Mouse (Mus musculus) midbrain, embryonic 15.5 days (tissue): ENCODE results near the gene Gse1. TPM values are rescaled to one million over a fixed set of nuclear protein-coding genes. Genes with fewer than 3 reads are reported as not detected.
A peak's percentile ranks its signal among the peaks of the same experiment; 100 is the strongest.

ENCODE experiments used
- ATAC-seq: fragments of 200-750 bp; cut with Nextera tagmentation; replicated peaks from 2 replicates; pipeline ENCODE4 v1.8.0; 2017; ENCODE audit warnings: moderate TSS enrichment
- H3K27ac ChIP-seq: fragments of 300-500 bp; sonication (generic); 2 replicates; pipeline ENCODE4 v1.5.1; 2015; ENCODE audit warnings: mild to moderate bottlenecking, inconsistent platforms
- H3K27me3 ChIP-seq: fragments of 300-500 bp; sonication (generic); replicated peaks from 2 replicates; pipeline ENCODE4 v1.6.1; 2015; ENCODE audit warnings: inconsistent platforms
- H3K36me3 ChIP-seq: fragments of 300-500 bp; sonication (generic); replicated peaks from 2 replicates; pipeline ENCODE4 v1.6.1; 2015; ENCODE audit warnings: inconsistent platforms
- H3K4me1 ChIP-seq: fragments of 300-500 bp; sonication (generic); 2 replicates; pipeline ENCODE4 v1.6.1; 2015; ENCODE audit warnings: inconsistent platforms
- H3K4me2 ChIP-seq: fragments of 300-500 bp; sonication (generic); 2 replicates; pipeline ENCODE4 v1.6.1; 2015; ENCODE audit warnings: inconsistent platforms, mild to moderate bottlenecking, moderate library complexity
- H3K4me3 ChIP-seq: fragments of 300-500 bp; sonication (generic); 2 replicates; pipeline ENCODE4 v1.5.1; 2015; ENCODE audit warnings: mild to moderate bottlenecking, inconsistent platforms
- H3K9ac ChIP-seq: fragments of 300-500 bp; sonication (generic); 2 replicates; pipeline ENCODE4 v1.6.1; 2015; ENCODE audit warnings: mild to moderate bottlenecking, inconsistent platforms
- H3K9me3 ChIP-seq: fragments of 300-500 bp; sonication (generic); 2 replicates; pipeline ENCODE4 v1.6.1; 2016; ENCODE audit warnings: inconsistent platforms
- WGBS: fragments of 180-500 bp; shearing (Covaris S2); methylation state at CpG from one replicate; pipeline ENCODE4 v1.1.7; 2015; ENCODE audit warnings: mixed read lengths; 5-methylcytosine and 5-hydroxymethylcytosine counted together
- polyA plus RNA-seq: library from polyadenylated mRNA; unstranded; fragments of >200 nt; fragmentation: Nextera tagmentation; extraction: Ambion mirVana; gene quantifications from 2 replicates; pipeline ENCODE4 v1.2.1, GENCODE M21; 2015

The Gse1 gene
- polyA plus RNA-seq, 1 experiment from 2014 or later, result 21.2 TPM

DNA sequence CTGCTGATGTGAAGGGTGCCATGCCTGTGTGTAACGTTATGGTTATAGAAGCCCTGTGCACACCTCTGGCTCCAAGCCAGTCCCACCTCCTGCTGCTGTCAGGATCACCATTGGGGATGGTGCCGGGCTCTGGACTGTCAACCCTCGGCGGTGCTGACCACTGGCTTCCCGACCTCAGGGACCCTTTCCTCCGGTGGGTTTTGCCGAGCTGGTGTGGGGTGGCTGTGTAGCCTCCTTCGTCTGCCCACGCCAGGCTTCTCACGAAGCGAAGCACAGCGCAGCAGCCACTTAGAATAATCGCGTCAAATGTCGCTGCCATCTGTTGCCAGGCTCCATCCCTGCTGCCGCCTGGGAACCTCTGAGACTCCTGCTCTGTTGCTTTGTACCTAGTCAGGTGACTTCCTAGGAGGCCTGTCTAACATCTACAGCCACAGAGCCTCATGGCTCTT lies 320.1 kb downstream of the Gse1 start:
- peak overlapping the region; percentile 77 for H3K27ac ChIP-seq
- H3K27me3 ChIP-seq, result no peaks in the 10 kb centered on the region
- no peak for ATAC-seq
- no peaks in the 10 kb centered on the region for H3K9me3 ChIP-seq
- no peak overlapping the region for H3K9ac ChIP-seq
- no peaks in the 10 kb centered on the region for H3K36me3 ChIP-seq
- peaks cover 82% of the 10 kb centered on the region for H3K4me1 ChIP-seq
- H3K4me3 ChIP-seq, result no peak overlapping the region
- no peak overlapping the region for H3K4me2 ChIP-seq
- WGBS, result 24% methylated on average over 16 of the region's 16 CpGs

DNA sequence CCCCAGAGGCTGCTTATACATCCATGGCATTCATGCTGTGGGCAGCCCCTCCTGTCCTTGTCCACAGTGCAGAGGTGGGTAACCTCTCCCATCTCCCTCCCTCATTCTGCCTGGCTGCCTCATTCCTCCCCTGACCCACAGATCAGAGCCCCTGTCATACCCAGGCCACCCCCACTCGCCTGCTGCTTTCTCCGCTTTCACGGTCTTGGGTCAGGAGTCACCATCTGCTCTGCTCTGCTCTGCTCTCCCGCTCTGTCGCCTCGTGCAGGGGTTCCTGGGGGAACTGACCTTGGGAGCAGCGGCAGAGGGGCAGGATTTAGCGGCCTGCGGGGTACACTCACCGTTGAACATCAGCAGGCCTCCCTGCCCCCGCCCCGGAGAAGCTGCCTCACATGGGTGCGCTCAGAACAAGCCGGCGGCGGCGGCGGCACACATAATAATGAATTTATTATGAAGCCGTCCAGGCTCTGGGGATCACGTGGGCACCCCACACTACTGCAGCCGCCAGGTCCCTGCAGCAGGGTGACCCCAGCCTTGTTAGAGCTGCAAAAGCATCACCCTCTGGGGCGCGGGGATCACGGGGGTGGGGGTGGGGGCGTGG lies 321.2 kb downstream of the Gse1 start:
- H3K9ac ChIP-seq, result peak overlapping the region; percentile 1; the same call in 1 of the 2 replicates
- 2% methylated on average over 24 of the region's 25 CpGs for WGBS
- no peaks in the 10 kb centered on the region for H3K9me3 ChIP-seq
- no peaks in the 10 kb centered on the region for H3K27me3 ChIP-seq
- H3K4me3 ChIP-seq, result peak overlapping the region; percentile 17
- no peaks in the 10 kb centered on the region for H3K36me3 ChIP-seq
- peak overlapping the region; percentile 77 for H3K27ac ChIP-seq
- H3K4me2 ChIP-seq, result peak overlapping the region; percentile 48
- peaks cover 78% of the 10 kb centered on the region for H3K4me1 ChIP-seq
- peak; percentile 46 for ATAC-seq

DNA sequence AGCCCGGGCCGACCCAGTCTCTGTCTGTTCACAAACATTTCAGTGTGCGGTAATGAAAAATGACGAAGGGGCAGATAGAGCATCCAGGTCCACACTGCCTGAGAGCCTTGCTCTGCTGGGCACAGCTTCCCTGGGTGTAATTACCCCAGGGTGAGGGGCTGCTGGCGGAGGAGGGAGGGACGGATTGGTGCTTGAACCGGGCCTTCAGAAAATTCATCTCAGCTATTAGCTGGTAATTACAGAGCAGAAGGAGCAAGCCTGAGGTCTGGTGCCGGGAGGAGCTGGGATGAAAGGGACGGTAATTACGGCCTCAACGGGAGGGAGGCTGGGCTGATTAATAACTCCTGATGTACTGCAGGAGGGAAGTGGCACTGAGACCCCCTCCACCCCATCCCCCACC lies 321.7 kb downstream of the Gse1 start:
- peak; percentile 59 for ATAC-seq
- Histone ChIP-seq H3K27ac (peak overlapping the region; percentile 77), H3K9ac (peak overlapping the region; percentile 10; the same call in 1 of the 2 replicates), H3K4me3 (peak overlapping the region; percentile 17; the same call in 1 of the 2 replicates), H3K27me3 (no peaks in the 10 kb centered on the region), H3K9me3 (no peaks in the 10 kb centered on the region), H3K4me1 (peaks cover 79% of the 10 kb centered on the region), H3K4me2 (peak overlapping the region; percentile 48), H3K36me3 (no peaks in the 10 kb centered on the region)
- WGBS, result 12% methylated on average over 11 of the region's 11 CpGs

DNA sequence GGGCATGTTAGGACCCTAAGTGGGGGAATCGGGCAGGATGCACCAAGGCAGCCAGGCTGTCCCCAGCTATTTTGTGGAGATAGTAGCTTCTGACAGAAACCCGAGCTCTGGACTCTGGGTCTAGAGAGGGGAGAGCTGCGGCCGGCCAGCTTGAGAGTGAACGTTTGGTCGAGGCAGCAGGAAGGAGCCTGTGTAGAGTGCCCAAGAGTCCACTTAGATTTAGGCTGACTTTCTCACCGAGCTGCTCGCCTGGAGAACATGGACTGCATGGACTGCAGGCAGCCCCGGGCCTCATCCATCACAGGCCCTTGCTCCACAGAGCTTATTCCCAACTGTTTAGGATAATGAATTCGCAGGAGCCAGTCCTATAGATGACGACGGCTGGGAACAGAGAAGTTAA lies 322.2 kb downstream of the Gse1 start:
- H3K36me3 ChIP-seq, result no peaks in the 10 kb centered on the region
- peak overlapping the region; percentile 77 for H3K27ac ChIP-seq
- no peak for ATAC-seq
- no peaks in the 10 kb centered on the region for H3K9me3 ChIP-seq
- 17% methylated on average over 12 of the region's 12 CpGs for WGBS
- no peak overlapping the region for H3K4me3 ChIP-seq
- peak overlapping the region; percentile 10; the same call in 1 of the 2 replicates for H3K9ac ChIP-seq
- no peaks in the 10 kb centered on the region for H3K27me3 ChIP-seq
- H3K4me1 ChIP-seq, result peaks cover 83% of the 10 kb centered on the region
- peak overlapping the region; percentile 48 for H3K4me2 ChIP-seq

DNA sequence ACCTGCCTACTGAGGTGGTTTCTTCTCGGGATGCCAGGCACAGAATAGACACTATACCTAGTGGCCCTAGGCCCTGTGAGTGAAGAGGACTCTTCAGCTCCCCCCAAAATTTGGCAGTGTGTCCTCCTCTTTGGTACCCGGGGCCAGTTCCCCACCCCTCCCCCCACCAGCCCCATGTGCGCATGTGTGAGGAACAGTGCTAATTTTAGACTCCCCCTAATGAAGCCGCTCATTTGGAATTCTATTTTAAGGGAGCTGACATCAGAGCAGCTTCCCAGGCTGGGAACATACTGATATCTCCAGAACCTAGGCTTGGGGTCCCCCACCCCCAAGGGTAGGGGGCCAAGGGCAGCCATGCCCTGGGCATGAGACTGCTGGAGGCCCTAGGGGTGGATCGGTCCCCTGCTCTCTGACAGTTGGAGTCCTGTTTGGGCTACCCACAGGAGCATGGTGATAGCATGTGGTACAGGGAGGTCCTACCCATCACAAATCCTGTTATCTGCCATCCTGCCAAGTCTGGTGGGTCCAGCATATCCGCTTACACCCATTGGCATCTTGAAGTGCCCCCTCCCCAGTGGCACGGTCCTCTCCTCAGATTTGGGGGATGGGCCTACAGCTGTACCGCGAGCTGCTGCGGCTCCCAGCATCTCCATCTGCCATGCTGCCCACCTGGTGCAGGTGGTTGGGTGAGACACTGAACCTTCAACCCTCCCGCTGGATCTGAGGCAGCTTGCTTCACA lies 322.9 kb downstream of the Gse1 start:
- Histone ChIP-seq H3K9me3 (no peaks in the 10 kb centered on the region), H3K4me1 (peaks cover 83% of the 10 kb centered on the region), H3K36me3 (no peaks in the 10 kb centered on the region), H3K27ac (peak overlapping the region; percentile 77), H3K9ac (no peak overlapping the region), H3K27me3 (no peaks in the 10 kb centered on the region), H3K4me3 (no peak overlapping the region), H3K4me2 (0 out of 2 replicates have a peak overlapping the region, but pooled peaks have one; percentile 48)
- WGBS, result 66% methylated on average over 11 of the region's 11 CpGs
- ATAC-seq, result no peak

DNA sequence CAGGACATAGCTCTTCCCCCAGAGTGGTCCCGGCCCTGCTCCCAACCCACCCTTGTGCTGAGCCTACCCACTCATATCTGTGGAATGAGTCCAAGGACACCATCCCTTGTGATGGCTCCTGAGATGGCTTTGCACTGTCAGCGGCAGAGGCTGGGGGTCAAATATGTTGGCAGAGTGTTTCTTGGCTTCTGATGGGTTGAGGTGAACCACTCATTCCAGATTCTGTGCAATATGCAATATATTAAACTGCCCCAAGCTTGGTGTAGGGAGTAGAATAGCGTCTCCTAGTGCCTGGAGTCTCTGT lies 323.4 kb downstream of the Gse1 start:
- ATAC-seq, result no peak
- no peaks in the 10 kb centered on the region for H3K36me3 ChIP-seq
- H3K4me3 ChIP-seq, result no peak overlapping the region
- WGBS, result 80% methylated on average over 3 of the region's 3 CpGs
- H3K9ac ChIP-seq, result no peak overlapping the region
- peak overlapping the region; percentile 77 for H3K27ac ChIP-seq
- H3K9me3 ChIP-seq, result no peaks in the 10 kb centered on the region
- peaks cover 86% of the 10 kb centered on the region for H3K4me1 ChIP-seq
- no peak overlapping the region for H3K4me2 ChIP-seq
- H3K27me3 ChIP-seq, result no peaks in the 10 kb centered on the region

DNA sequence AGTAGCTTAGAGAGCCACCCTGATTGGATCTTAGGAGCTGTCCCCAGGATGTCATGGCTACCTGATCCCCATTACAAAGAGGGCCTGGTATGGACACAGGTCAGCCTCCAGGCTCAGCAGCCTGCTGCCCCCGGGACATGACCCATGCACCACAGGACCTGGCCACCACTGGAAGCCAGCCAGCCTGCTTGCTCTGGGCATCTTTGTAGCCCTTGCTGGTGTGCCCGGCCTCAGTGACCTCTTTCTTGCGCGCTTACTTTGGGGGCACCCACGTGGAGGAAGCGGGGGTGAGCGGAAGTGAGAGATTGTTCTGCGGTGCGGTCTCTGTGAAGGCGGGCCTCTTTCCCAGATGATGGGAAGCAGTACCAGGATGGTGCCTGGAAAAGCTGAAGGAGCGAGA lies 324.3 kb downstream of the Gse1 start:
- WGBS, result 90% methylated on average over 11 of the region's 11 CpGs
- no peak for ATAC-seq

DNA sequence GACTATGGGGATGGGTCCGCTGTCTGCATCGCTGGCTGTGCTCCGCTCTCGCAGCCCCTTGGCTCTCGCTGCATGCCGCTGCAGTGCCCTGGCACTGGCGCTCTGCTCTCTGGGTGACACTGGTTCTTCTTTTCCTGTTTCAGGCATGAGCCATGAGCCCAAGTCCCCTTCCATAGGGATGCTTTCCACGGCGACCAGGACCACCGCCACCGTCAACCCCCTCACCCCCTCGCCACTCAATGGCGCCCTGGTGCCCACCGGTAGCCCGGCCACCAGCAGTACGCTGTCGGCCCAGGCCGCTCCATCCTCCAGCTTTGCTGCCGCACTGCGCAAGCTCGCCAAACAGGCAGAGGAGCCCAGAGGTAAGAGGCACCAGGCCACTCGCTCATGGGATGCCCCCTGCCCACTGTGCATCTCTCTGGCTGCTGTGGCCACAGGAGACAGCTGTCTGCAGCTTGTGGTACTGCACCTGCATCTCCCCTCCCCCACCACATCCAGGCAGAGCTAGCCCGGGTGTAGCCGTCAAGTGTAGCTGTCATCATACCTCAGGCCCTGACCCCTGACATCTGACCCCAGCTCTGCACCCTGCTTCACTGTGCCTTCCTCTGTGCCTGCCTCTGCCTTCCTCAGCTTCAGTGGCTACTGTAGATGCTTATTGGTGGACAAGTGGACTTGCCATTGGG lies 325.3 kb downstream of the Gse1 start:
- Histone ChIP-seq H3K4me2 (no peak overlapping the region), H3K27ac (no peak overlapping the region), H3K4me3 (no peak overlapping the region), H3K36me3 (no peaks in the 10 kb centered on the region), H3K27me3 (no peaks in the 10 kb centered on the region), H3K9ac (no peak overlapping the region), H3K4me1 (peaks cover 86% of the 10 kb centered on the region), H3K9me3 (no peaks in the 10 kb centered on the region)
- ATAC-seq, result no peak
- WGBS, result 85% methylated on average over 24 of the region's 24 CpGs

More for the DNA sequence above, 324.3 kb downstream of the Gse1 start:
- Histone ChIP-seq H3K4me3 (no peak overlapping the region), H3K4me2 (no peak overlapping the region), H3K9ac (no peak overlapping the region), H3K4me1 (peaks cover 86% of the 10 kb centered on the region), H3K27me3 (no peaks in the 10 kb centered on the region), H3K36me3 (no peaks in the 10 kb centered on the region), H3K9me3 (no peaks in the 10 kb centered on the region), H3K27ac (no peak overlapping the region)

DNA sequence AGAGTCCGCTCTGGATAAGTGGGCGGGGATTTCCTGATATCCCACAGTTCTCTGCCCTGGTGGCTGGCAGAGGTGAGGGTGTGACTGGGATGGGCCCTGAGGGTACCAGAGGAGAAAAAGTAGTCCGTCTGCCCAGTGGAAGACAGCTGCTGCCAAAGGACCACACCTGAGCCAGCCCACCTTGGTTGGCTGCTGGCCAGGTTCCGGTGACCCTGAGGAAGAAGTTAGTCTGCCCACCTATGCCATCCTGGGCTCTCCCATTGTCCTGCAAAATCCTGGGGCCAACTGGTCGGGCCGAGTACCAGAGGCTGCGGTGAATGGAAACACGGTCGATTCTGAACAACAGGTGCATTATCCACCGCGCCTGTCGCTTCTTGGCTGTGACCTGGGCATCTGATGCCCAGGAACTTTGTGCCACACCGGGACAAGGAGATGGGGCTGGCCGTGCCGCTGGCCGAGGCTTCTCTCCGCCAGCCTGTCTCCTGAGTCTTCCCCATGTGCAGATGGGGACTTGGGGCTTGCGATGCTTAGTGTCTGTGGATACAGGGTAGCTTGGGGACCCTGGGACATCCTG lies 326.3 kb downstream of the Gse1 start:
- no peaks in the 10 kb centered on the region for H3K27me3 ChIP-seq
- no peak overlapping the region for H3K4me2 ChIP-seq
- ATAC-seq, result no peak
- WGBS, result 89% methylated on average over 18 of the region's 18 CpGs
- H3K4me1 ChIP-seq, result peaks cover 86% of the 10 kb centered on the region
- no peaks in the 10 kb centered on the region for H3K9me3 ChIP-seq
- H3K4me3 ChIP-seq, result no peak overlapping the region
- no peak overlapping the region for H3K27ac ChIP-seq
- H3K9ac ChIP-seq, result no peak overlapping the region
- no peaks in the 10 kb centered on the region for H3K36me3 ChIP-seq

DNA sequence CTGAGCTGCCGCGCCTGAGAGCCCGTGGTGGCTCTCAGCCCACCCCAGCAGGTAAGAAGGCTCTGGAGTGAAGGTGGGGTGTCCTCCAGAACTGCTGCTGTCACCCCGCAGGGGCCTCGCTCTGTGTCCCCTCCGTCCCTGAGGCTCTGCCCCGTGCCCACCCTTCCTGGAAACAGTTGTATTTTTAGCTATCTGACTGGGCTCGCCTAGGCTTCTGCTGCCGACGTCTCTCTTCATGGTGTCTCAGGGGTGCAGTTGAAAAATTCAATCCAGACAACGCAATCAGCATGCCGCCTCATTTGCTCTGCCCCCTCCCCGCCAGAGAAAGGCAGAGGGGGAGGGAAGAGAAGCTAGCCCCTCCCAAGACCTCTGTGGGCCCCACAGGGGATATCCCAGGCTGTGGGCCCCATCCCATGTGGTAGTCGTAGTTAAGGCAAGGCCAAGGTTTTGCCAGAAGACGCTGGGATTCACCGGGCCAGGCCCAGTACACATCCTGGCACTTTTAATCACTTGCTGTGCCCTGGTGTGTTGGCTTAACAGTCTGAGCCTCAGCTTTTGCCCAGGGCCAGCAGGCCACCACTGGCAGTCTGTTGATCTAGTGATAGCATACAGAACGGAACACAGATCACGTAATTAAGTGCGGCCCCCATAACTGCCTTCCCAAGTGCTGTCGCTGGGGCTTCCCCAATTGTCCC lies 328.1 kb downstream of the Gse1 start:
- H3K36me3 ChIP-seq, result no peaks in the 10 kb centered on the region
- H3K27ac ChIP-seq, result peak overlapping the region; percentile 45; the same call in 1 of the 2 replicates
- H3K4me2 ChIP-seq, result no peak overlapping the region
- ATAC-seq, result no peak
- peaks cover 86% of the 10 kb centered on the region for H3K4me1 ChIP-seq
- H3K9me3 ChIP-seq, result no peaks in the 10 kb centered on the region
- no peaks in the 10 kb centered on the region for H3K27me3 ChIP-seq
- H3K9ac ChIP-seq, result peak overlapping the region; percentile 27; the same call in 1 of the 2 replicates
- H3K4me3 ChIP-seq, result no peak overlapping the region
- WGBS, result 44% methylated on average over 20 of the region's 20 CpGs

DNA sequence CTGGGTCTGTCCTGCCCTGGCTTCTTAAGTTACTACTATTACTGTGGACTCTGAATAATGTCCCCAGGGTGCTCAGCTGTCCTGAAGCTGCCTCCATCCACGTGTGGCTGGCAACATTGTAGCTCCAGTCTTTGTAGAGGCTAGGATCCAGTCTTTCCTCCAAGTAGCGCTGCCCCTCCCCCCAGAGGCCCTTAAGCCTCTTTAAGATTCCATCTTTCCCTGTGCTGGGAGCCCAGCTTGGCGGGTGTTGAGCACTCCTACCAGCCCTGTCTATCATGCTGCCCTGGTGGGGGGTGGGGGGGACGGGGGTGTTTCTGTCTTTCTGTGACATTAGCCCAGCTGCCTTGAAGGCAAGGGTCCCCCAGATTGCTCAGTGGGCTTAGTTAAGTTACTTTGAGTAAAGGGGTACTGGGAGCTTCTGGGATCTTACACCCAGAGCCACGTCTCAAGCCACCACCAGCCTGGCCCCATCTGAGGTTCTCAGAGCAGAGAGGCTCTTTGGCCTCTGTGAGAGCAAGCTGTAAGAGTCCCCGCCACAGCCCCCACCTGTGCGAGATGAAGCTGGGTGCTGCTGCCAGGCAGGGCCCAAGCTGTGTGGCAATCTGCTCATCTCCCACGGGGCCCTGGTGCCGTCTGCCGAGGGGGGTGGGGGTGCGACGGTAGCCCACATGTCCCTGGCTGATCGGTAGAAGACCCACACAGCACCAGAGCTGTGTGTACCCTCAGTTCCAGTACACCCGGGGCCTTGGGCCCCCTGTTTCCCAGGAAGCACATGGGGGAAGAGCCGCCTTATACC lies 329.1 kb downstream of the Gse1 start:
- Histone ChIP-seq H3K36me3 (no peaks in the 10 kb centered on the region), H3K27ac (no peak overlapping the region), H3K27me3 (no peaks in the 10 kb centered on the region), H3K4me1 (peaks cover 86% of the 10 kb centered on the region), H3K9ac (0 out of 2 replicates have a peak overlapping the region, but pooled peaks have one; percentile 7), H3K4me2 (no peak overlapping the region), H3K4me3 (no peak overlapping the region), H3K9me3 (no peaks in the 10 kb centered on the region)
- ATAC-seq, result no peak
- 37% methylated on average over 15 of the region's 15 CpGs for WGBS
